Mouse (Mus musculus) hematopoietic stem cell, adult 5-6 weeks (primary cell): ENCODE data around the gene Bnip2. TPM values are rescaled to one million over a fixed set of nuclear protein-coding genes. Genes with fewer than 3 reads are reported as not detected.
"Not testable (repeated sequence)": the region's sequence is repeated elsewhere in the genome, so short reads cannot be mapped to it uniquely, and the experiment has no call there.

Source experiments
- ATAC-seq, 2 experiments: fragments of 125-278 bp in 1 of 2; replicated peaks in 1 of 2; 2 replicates each; pipeline ENCODE4 v1.8.0; 2016 to 2017; ENCODE audit warnings: inconsistent platforms in 2 of 2, mild to moderate bottlenecking in 2 of 2, moderate number of reproducible peaks in 2 of 2, low read depth in 1 of 2, moderate TSS enrichment in 1 of 2; ENCODE audit not compliant: low FRiP score in 2 of 2, poor library complexity in 2 of 2, severe bottlenecking in 2 of 2, insufficient read depth in 1 of 2, low TSS enrichment in 1 of 2
- total RNA-seq: library from RNA; stranded (forward); fragments of 172-1452, 232-1000 nt; gene quantifications from 2 replicates; pipeline ENCODE4 v1.2.3, GENCODE M21; 2017

Bnip2 gene
- total RNA-seq, 1 experiment from 2014 or later, result 132 TPM

DNA sequence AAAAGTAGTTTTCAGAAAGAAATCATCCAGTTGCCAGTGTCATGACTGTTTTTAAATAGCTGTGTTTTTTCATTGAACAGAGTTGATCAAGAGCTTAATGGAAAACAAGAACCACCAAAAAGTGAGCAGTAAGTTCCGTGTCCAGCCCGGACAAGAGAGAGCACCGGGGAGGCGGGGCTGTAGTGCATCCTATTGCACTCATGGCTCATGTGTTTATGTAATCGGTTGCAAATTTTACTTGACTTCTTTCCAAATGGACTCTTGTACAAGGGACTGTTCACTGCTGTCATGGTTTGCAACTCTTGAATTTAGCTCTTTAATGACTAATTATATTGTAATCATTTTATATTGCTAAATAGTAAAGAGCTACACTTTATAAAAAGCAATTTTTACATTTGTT, 17.7 kb downstream of the Bnip2 start:
- no peak; a peak in 2 of 4 replicates for ATAC-seq

DNA sequence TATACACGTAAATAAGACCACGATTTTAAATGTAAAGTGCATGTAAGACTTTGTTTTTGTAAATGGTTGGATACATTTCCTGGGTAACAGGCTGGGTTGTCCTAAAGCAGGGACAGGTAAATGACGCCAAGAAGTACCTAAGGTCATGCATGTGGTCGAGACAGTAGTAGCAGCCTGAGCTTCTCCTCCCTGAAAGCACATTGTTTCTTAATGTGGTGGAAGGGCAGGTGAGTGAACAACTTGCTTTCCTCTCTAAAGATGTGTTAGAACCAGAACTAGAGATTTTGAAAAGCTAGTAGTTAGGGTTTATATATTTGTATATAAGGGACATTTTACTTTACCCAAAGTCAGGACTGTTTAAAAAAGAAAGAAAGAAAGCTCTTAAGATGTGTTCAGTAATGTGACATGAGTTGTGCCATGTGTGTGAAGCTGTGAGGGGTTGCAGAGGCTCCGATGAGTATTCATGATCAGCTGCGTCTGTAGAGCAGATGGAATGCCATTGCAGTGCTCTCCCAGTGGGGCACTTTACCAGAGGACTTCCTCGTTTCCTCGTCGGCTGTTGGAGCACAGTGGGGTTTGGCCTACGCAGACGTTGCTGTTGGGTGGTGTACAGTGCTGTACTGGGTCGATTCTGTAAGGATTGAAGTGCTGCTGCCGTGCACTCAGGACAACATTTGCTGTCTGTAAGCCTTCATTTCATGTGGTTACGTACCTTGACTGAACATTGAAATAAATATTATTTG, 18.4 kb downstream of the Bnip2 start:
- ATAC-seq, result no peak

DNA sequence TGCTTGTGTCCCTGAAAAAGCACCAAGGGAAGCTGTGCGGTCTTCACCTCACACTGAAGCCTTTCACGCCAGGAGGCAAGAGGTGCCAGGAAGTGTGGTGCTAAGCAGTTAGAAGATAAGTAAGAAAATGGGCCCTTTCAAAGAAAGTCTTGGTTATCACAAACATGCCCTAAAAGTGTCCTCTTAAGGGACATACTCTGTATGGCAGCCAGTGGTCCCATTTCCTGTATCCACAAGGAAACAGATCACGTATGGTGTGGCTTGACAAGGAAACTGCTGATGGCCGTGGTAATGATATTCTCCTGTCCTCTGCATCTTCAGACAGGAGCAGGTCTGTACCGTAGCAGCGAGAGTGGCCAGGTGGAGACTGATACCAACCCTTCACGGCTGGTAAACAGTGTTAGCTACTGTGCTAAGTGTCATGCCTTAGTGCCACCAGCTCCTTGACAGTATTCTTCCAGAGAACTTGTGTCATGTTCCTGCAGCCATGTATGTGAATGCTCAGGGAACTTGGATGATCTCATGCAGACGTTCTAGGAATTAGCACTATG, 20.6 kb downstream of the Bnip2 start:
- no peak for ATAC-seq

DNA sequence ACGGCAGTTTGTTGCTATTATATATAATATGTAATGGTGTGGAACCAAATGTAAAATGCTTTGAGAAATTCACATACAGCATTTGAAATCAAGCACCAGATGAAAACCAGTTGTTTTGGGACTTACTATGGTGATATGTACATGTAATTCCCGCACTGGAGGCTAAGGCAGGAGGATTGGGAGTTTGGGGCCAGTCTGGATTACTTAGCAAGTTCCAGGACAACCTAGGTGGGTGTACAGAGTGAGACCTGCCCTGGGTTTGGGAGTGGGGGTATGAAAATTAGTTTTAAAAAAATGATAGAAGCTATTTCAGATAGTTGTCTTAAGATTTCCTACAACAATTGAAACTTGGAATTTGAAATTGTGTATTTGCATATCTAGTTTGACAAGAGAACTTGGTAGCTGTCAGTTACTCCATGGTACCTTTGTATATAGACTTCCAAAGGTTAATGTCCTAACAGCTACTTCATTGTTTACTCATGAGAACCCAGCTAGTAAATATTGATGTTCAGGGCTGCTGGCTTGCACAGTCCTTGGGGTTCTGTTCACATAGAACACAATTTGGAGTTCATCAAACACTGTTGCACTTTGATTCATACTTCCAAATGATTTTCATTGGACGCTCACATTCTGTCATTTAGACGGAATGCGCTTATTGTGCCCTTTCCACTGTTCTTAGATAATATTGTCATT, 21.7 kb downstream of the Bnip2 start:
- ATAC-seq, result no peak

DNA sequence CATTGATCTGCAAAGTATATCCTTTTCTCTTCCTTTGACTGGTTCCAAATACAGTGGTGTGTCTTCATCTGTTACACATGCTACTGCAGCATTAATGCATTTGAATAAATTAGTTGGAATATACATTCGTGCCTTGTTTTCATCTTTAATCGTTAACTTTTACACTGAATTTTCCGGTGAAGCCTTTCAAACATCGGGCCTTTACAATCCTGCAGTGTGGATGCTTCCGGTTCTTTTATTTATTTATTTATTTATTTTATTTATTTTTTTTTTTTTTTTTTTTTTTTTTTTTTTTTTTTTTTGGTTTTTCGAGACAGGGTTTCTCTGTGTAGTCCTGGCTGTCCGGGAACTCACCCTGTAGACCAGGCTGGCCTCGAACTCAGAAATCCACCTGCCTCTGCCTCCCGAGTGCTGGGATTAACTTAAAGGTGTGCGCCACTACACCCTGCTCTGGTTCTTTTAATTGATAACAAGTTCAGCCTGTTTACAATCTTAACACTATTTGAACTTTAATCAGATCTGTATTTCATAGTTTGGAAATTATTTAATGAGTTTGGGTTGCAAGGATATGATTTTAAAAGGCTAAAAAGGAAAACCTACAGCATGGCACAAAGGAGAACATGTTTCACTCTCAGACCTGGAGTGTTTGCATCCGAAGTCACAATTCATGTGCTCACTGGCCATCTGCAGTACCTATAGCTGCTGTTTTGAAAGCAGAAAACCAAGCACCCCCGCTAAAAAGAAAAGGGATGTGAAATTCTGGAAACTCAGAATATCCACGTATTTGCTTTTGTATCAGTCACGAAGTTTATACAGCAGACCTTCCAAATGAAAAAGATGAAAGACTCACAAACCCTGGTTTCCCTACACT, 22.5 kb downstream of the Bnip2 start:
- no peak for ATAC-seq

DNA sequence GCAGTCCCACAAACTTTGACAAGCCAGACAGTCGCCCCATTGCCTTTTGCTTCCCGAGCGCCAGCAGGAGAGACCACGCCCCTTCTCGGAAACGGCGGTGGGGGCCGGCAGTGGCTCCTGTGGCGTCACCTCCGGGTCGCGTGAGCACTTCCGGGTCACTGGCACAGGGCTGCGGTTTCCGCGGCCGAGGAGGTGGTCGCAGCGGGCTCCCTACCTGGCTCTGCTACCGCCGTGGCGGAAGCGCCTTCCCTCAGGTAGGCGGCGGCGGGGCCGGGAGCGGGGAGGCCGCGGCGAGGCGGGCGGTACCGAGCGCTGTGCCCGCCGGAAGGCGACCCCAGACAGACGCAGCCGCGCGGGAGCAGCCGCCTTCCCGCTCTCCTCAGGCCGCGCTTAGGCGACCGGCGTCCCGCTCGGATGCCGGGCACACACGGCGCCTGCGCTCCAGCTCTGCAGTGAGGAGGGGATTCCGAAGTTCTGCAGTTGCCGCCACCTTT, 23.2 kb downstream of the Bnip2 start, which contains the start of gene Gtf2a2:
Gene Gtf2a2, plus strand, starts transcription at position 143 of the 494 bp plus-strand sequence.
- peak; percentile 79 to 94 for ATAC-seq

DNA sequence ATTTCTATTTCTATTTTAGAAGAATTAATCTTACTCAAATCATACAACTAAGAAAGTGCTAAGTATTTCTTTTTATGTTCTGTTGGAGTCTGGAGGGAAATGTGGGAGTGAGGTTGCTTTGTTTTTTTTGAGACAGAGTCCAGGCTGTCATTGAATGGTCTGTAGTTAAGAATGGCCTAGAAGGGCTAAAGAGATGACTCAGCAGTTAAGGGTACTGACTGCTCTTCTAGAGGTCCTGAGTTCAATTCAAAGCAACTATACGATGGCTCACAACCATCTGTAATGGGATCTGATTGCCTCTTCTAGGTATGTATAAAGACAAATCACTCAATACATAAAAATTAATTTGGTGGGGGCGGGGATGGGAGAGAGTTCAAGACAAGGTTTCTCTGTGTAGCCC, 26.4 kb downstream of the Bnip2 start:
- ATAC-seq, result no peak

DNA sequence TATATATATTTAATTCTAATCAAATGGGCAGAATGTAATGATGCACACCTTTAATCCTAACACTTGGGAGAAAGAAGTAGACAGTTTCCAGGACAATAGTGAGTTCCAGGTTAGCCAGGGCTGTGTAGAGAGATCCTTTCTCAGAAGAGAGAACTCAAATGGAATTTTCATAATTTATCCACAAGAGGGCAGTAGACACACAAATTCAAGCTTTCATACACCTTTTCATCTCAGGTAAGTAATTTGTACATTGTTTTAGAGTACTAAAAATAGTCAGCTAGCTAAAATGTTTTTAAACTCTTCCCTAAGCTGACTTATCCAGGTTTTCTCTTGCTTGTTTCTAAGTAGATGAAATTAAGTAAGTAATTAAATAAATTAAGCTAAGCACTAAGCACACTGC, 29.6 kb downstream of the Bnip2 start:
- ATAC-seq, result no peak

DNA sequence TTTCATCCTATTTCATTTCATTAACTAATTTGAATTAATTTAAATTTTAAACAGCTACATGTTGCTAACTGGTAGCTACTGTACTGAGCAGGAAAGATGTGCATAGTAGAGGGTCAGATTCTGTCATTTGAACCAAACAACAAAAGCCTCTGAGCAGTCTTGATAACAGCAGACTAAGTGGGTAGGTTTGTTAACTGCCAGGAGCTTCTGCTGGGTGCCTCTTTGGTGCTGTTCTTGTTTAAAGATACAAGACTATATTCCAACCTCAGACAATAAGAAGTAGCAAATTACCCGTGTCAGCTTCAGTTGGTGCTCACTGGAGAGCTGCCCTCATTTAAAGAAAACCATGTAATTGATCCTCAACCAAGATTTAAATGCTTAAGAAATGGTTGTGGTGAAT, 32.3 kb downstream of the Bnip2 start:
- no peak for ATAC-seq

DNA sequence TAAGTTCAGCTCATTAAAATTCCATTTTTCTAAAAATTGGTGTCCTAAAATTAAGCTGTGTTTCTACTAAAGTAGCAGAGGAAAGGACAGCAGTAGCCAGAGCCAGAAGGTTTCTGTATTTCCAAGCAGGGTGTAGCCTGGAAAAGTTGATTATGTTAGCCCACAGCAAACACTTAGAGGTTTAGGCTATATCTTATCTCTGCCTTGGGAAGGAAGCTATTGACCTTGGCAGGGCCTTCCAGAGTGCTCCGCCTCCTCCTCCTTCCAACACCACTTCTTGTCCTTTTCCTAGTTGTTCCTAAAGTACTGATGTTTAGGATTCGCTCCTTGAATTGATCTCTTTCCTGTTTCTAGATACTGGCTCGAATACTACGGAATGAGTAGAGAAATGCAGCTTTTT, 32.8 kb downstream of the Bnip2 start:
- no peak for ATAC-seq

DNA sequence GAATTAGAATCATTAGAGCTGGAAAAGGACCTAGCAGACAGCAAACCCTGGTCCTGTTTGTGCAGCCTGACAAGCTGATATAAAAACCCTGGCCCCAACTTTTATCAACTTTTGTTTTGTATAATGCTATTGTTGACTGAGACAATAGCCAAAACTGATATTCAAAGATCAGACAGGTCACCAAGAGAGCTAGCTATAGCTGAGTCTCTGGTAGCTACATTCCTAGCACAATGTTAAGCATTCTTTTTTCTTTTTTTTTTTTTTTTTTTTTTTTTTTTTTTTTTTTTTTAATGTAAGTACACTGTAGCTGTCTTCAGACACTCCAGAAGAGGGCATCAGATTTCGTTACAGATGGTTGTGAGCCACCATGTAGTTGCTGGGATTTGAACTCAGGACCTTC, 34.3 kb downstream of the Bnip2 start:
- not testable (repeated sequence) for ATAC-seq

DNA sequence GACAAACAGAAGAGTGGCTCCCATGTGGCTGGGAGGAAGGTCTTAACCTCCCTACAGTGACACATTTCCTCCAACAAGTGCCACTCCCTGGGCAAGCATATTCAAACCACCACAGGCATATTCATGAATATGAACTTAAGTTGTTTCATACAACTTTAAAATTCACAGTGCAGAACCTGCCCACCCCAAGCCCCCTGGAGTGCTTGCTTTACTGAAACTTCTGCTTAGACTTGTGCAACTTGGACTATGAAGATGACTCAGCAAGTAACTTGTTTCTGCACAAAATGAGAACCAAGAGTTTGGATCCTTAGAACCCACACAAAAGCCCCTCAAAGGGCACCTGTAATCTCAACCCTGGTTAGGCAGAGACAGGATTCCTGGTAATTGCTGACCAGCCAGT, 35.4 kb downstream of the Bnip2 start:
- no peak for ATAC-seq

DNA sequence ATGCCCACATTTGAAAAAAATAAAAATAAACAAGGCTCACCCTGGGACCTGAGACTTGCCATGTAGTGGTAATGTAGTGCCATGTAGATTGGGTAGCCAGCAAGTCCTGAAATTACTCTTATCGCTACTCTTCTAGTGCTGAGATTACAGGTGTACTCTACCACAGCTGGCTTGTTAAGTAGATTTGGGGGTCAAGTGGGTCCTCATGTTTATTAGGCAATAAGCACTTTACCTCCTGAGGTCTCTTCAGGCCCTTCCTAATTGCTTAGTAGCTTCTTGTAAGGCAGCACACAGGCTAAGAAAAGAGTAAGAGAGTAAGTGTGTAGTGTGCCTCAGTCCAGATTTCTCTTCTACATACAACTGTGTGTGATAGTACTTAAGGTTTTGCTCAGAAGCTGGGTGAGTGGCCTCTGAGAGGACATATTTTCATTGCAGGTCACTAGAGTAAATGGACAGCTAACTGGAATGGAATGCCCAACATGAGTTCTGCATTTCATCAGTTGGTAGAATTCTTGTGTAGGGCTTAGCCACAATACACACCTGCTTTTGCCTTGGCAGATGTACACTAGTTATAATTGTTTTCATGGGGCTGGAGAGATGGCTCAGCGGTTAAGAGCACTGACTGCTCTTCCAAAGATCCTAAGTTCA, 36.2 kb downstream of the Bnip2 start:
- ATAC-seq, result no peak

DNA sequence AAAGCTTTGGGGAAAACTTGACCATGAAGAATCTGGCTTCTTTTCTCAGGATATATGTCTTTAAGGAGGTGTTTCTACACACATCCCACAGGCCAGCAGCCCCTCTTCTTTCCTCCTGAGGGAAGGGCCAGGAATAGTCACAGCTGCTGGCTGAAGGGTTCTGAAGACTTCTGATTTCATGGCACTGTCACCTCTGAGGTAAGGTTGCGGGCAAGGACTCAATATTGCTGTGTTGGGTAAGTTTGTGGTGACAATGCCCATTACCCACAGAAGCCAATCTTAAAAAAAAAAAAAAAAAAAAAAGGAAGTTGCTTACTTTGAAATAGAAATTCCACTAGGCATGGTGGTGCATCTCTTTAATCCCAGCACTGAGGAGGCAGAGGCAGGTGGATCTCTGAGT, 42.9 kb downstream of the Bnip2 start:
- ATAC-seq, result peak in 1 of 2 experiments; percentile 42; a peak in 1 of 4 replicates

DNA sequence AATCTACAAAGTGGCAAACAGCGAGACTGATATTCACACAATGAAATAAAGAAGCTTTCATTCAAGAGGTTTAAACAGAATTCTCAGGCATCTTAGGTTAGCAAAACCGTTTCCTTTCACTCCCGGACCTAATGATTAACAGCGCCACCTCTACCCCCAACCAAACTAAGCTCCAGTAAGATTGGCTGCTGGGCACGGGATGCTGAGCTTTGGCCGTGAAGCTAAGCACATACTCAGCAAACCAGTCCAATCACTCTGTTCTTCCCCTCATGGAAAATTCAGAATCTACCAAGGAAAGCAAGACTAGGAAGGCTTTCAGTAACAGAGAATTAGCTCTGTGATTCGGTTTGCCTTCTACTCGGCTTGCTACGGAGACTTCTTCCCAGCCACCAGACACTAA, 43.8 kb downstream of the Bnip2 start:
- no peak for ATAC-seq

DNA sequence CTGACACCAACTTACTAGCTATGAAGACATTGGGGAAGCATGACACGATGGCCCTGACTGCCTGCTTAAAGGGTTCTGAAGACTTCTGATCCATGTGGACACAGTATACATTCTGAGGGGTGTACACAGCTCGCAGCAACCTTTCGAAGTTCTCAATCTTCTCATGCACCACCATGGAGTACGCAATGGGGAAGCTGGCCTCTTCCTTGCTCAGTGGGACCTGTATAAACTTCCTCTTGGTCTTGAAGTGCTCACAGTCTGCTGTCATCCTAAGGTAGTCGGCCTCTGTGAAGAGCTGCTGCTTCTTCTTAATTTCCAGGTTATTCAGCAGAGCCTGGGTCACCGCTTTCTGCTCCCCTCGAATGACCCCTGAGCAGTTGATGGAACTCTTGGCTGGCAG, 45.4 kb downstream of the Bnip2 start:
- peak in 1 of 2 experiments; percentile 48; a peak in 1 of 4 replicates for ATAC-seq

DNA sequence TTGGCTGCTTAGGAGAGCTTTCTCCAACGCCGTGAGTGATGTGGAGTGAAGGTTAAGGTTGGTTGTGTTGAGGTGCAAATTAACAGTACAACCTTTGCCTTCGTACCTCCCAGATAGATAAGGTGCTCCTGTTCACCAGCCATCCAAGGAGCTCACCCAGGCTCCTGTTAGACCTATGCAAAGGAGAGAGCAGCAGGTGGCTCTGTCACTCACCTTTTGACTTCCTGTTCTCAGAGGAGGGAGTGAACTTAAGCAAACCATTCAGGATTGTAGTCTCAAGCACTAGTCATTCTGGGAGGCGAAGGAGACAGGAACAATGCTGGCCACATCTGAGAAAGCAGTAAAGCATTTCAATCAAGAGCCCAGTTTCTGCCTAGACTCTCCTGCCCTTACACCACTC, 47.4 kb downstream of the Bnip2 start:
- no peak for ATAC-seq
